Mouse (Mus musculus) adrenal gland, adult 8-10 months (tissue): ENCODE results near the gene Phf11c. TPM values are rescaled to one million over a fixed set of nuclear protein-coding genes. Genes with fewer than 3 reads are reported as not detected.
"Not testable (repeated sequence)": the region's sequence is repeated elsewhere in the genome, so short reads cannot be mapped to it uniquely, and the experiment has no call there.

Experiments used
- DNase-seq: peaks from one replicate; pipeline ENCODE4 v3.0.0; 2022
- total RNA-seq, 4 experiments: library from RNA; stranded (reverse); gene quantifications; 2 replicates each; pipeline ENCODE4 v1.2.4; 2022

Phf11c gene
- 1 to 10 TPM in 1 of 4 experiments, under 1 TPM in 3; 0.52 to 1.1 (median 0.80) TPM for total RNA-seq

DNA sequence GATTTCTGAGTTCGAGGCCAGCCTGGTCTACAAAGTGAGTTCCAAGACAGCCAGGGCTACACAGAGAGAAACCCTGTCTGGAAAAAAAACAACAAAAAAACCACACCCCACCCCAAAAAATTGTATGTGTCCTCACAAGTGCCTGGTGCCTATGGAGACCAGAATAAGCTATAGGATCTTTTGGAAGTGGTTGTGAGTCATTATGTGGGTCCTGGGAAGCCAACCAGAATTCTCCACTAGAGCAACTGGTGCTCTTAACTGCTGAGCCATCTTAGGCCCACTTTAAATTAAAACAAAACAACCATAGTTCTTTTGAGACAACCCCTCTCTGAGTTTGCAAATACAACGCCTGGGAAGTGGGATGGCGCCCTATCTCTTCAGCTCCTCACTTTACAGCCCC is at the start of gene Phf11c:
Gene Phf11c (minus strand): TSS at position 101 of the 400 bp plus-strand sequence.
- no peak for DNase-seq

DNA sequence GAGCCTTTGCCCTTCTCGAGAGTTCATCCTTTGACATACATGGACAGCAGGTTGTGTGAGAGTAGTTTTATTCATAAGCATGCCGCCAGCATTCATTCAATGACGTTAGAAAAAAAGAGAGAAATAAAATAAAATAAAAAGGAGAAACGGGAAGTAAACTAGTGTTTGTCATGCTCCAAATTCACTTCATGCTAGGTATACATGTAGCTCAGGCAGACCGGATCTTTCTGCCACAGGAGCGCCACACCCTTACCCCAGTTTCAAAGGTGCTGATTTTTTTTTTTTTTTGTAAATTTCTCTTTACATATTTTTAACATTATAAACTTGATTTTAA is 46.3 kb upstream of the Phf11c start:
- DNase-seq = no peak

DNA sequence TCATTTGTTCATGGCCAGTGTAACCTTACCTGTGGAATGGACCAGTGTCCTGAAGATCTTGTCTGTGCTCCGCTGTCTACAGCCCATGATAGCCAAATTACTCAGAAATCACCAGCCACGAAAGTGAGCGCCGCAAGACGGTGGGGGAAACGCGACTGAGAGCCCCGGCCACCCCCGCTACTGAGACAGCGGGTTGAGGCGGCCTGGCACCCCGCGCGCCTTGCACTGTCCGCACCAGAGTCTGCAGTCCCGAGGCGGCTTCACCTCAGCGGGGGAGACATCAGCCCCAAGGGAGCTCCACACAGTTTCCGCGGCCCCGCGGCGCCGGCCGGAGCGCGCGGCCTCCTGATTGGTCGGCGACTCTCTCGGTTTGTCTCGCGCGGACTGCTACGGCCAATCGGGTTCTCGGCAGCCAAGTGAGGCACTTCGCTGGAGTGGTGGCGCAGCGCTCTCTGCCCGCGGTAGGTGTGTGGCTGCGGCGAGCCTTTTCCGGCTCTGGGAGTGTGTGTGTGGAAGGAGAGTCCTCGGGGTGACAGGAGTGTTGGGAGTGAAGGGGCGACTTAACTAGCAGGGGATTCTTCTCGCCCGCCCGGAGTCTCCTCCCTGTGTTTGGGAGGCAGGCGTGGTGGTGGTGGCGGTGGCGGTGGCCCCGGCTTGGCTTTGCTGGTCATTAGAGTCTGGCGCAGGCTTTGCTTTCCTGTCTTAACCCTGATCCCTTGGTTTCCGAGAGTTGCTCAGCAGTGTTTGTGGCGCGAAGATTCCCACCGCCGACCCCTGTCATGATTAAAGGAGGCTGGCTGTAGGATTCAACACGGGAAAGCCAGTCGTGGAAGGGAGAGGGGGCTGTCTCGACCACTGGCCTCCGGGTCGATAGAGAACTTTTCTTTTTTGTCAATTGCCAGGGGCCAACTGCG is 45.6 kb upstream of the Phf11c start, which contains the start of the genes Setdb2 and Cab39l:
Gene Setdb2 (minus strand): TSS at position 327 of the 914 bp plus-strand sequence.
Gene Cab39l (plus strand): TSS at position 415 of the 914 bp plus-strand sequence.
- DNase-seq = peak; percentile 95

DNA sequence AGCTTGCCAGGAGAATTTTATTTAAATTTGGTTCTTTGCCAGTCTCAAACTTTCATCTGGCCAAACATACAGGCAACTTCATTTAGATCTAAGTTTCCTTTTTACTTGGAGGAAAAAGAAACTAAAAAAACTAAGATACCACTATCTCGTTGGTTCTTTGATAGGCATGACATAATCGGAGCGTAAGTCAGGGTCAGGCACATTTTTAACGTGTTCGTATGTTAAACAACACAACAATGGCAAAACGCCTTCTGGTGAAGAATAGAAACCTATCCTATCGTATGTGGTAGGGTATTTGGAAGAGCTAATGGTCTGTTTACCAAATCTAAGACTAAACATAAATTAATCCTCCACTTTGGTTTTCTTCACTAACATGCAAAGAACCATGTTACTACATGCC is 44.9 kb upstream of the Phf11c start:
- no peak for DNase-seq

DNA sequence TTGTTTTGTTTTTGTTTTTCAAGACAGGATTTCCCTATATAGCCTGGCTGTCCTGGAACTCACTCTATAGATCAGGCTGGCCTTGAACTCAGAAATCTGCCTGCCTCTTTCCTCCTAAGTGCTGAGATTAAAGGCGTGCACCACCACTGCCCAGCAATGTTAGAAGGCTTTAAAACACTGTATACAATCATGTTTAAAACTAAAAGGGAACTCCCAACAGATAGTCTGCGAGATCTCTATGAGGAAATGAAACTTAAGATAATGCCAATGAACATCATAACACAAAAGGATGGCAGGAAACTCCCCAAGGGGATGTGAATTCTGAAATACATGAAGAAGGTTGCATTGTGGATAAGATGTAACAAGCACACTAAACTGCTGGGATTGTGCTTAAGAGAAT is 43.3 kb upstream of the Phf11c start:
- no peak for DNase-seq

DNA sequence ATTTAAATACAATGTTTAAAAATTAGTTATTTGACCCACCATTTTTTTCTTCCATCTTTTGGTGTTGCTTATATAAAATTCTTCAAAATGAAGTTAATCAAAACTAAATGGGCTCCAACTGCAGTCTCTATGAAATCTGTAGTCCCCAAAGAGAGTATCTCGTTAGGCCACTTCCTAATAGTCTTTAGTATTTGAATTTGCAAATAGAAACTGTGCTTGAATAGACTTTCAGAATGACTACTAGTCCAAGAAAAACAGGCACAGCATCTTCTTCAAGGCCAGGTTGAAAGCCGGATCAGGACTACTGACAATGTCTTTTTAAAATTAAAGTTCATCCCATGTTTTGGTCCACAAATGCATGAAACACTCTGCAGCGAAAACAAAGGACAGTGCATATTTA is 42.2 kb upstream of the Phf11c start:
- DNase-seq = no peak

DNA sequence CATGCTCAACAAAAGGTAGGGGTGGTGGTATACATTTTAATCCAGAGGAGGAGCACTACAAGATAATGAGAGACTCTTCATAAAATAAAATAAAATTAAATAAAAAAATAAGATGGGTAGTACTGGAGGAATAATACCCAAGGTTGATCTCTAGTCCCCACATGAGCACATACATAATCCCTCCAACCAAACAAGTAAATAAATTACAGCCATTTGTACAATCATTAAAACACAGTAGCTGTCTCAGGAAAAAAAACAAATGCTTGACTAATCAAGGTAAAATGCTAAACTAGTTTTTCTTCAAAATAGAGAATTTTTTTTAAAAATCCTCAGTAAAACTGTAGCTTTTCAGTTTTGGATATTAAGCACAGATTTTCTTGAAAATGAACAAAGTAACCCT is 40.0 kb upstream of the Phf11c start:
- no peak for DNase-seq

DNA sequence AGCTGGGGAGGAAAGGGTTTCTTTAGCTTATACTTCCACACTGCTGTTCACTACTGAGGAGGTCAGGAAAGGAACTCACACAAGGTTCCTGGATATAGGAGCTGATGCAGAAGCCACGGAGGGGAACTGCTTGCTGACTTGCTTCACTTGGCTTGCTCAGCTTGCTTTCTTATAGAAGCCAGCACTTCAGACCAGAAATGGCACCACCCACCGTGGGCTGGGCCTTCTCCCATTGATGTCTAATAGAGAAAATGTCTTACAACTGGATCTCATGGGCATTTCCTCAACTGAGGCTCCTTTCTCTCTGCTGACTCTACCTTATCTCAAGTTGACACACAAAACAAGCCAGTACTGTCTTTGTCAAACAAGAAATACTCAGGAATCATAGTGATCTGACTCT is 38.7 kb upstream of the Phf11c start:
- no peak for DNase-seq

DNA sequence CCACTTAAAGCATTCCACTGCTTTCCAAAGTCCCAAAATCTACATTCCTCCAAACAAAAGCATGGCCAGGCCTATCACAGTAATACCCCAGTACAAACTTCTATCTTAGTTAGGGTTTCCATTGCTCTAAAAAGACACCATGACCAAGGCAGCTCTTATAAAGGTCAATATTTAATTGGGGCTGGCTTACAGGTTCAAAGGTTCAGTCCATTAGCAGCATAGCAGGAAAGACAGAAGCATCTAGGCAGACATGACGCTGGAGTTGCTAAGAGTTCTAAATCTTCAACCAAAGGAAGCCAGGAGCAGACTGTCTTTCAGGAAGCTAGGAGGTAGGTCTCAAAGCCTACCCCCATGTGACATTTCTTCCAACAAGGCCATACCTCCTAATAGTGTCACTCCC is 35.4 kb upstream of the Phf11c start:
- no peak for DNase-seq

DNA sequence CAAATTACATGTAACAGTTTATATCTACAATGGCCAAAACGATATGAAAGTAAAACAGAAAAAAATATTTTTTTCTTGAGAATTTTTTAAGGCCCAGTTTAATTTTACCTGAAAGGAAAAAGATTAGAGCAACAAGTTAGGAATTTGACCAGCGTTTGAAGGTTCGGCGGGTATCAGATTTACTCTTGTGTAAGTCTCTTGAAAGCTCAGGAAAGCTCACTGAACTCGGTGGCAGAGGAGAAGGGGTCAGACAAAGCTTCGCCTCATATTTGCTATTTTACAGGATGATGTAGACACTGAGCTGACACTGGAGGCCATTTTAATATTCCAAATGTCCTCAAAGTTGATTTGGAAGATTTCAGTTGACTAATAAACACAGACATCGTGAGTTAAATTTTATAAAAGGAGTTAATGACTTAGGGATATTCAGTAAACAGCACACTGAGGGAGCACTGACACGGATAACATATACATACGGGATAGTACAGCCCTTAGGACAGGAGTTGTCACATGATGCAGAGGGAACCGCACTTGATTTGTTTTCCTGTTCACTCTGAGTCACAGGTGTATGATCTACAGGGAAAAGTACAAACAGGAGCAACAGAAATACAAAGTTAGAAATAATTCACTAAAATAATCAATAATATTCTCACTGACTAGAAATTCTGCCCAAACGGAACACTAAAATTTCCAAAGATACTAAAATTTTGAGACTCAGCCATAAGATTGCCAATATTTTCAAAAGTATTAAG is 27.9 kb upstream of the Phf11c start:
- no peak for DNase-seq

DNA sequence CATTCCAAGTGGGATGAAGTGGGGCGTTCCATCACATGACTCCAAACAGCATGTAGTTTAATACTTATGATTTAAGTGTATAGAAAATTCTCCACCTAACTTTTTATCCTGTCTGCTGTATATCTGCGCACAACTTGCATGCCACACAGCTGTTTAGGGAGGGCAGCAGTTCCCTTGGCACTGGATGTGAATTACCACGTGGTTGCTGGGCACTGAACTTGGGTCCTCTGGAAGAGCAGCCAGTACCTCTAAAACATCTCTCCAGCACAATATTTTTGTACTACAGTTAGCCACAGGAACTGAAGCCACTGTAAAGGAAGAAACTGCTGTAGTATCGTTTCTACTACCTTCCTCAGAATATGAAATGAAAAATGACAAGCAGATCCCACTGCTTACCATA is 23.0 kb upstream of the Phf11c start:
- no peak for DNase-seq

DNA sequence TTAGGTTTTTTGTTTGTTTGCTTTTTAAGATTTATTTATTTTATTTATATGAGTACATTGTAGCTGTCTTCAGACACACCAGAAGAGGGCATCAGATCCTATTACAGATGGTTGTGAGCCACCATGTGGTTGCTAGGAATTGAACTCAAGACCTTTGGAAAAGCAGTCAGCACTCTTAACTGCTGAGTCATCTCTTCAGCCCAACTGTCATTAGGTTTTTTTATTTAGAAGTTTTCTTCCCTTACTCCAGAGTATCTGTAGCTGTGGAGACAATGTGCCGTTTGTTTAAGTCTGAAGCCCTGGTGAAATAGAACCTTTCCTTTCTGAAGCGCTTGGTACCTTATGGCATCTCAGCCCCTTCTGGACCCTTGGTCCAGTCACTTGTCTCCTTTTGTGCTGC is 19.8 kb upstream of the Phf11c start:
- not testable (repeated sequence) for DNase-seq

DNA sequence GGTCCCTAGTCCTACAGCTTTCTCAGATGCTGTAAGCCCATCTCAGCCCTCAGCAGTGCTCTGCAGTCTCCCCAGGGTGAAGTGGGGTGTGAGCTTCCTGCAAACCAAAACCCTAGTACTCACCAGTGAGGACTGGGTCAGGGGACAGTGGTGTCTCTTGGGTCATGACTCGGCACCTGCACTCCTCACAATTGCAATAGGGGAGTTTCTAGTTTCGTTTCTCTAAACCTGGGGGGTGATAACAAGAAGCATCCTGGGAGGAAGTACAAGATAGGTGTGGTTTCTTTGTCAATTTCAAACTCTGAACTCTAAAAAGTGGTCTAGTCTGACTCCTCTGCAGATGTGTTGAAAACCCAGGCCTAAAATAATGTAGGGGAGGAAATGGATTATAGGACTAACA is 1.8 kb upstream of the Phf11c start:
- DNase-seq = no peak

DNA sequence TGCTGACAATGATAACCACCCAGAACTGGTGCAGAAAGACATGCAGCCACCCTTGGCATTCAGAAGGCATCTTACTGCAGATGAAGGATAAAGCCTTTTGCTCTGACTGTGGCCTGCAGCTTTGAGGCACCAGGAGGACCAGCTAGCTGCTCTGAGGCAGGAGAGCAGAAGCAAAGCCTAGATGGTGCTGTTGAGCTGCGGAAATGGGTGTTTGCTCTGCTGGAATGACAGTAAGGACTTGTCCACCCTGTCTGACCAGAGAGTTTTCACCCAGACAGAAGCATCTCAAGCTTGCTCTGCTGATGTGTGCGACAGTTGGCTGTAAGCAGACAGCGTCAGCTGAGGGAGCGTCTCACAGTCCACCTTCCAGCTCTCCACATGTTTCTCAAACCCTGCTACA is 5.0 kb downstream of the Phf11c start:
- DNase-seq = not testable (repeated sequence)

DNA sequence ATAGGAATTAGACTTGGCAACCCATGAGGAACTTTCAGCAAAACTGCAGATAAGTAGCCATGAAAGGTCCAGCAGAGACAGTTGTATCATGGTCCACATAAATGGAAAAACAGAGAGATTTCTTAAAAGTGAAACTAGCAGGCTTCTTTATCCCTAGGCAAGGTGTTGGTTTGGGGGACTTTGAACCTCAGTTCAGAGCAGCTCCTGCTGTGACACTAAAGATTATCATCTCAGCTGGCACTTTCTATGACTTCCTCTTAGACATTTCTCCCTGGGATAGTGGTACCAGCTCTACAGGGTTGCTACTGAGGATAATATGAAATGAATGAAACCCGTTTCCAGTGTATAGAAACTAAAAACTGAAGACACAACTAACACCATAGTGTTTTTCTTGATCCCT is 5.6 kb downstream of the Phf11c start:
- no peak for DNase-seq

DNA sequence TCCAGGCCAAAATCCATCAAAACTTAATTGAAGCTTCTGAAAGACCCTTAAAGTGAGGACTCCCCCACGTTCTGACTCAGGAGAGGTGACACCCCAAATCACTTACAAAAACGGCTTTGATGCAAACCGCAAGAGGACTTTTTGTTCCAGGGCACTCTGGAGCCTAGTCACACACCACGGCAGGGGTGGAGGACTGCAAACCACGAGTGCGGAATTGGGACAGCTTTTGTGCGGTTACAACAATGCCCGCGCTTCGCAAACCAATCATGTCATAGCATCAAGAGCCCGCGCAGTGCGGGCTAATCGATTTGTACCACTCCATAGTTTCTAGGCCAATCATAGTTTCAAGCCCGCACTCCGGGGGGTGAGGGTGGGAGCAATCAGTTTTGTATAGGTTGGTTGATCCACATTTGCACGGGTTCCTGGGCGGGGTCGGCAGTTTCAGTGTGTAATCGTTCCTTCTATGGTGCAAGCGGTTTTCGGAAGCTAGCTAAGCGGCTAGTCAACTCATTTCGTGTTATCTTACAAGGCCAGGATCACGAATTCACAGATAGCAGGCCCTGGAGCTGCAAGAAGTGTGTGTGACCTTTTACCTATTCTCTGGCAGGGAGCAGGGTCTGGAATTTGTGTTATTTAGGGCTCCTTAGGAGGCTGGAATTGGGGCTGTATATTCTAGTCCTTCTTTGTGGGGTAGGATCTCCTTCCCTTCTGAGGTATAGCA is 24.7 kb downstream of the Phf11c start:
- no peak for DNase-seq

DNA sequence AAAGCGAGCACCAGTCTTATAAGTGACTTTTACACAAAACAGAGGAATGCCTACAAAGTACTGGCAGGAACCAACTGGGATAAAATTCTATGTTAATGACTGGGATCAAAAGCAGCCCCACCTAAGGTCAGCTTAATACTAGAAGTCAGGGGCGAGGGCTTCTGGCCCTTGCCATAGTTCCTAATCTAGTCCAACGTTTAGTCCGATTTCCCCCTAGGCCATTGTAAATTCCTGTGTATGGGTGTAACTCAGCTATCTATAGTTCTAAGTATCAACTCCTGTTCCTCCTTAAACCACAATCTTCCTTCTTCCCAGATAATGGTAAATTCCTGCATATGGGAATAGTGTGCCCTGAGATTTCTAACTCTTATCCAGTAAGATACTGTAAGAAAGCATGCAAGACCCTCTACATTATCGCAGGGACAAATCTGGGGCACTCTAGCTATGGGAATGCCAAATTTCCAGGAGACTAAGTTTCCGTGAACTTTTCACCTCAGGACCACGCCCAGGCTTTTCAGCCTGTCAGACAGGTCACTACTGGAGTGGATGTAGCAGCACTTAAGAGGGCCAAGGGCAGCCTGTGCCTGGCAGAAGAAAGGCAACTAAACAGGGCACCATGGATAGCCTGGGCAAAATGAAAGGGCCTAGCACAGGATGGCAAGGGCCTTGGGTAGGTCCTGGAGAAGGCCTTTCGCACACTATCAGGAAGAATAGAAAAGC is 28.6 kb downstream of the Phf11c start:
- DNase-seq = no peak

DNA sequence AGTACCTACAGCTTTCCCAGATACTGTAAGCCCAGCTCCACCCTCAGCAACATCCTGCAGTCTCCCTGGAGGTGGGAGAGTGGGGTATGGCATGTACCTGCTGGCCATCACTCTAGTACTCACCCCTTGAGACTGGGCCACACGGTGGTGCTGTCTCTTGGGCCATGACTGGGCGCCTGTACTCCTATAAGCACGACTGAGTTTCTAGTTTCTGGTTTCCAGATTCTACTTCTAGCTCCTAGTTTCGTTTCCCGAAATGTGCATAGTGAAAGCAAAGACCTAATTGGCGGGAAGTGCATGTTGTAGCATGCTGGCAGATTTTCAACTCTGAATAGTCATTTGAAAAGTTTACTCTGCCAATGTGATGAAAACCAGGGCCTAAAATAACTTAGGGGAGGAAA is 29.9 kb downstream of the Phf11c start, which contains the start of gene Phf11d:
Gene Phf11d (minus strand): TSS at position 227 of the 401 bp plus-strand sequence.
- peak; percentile 10 for DNase-seq

DNA sequence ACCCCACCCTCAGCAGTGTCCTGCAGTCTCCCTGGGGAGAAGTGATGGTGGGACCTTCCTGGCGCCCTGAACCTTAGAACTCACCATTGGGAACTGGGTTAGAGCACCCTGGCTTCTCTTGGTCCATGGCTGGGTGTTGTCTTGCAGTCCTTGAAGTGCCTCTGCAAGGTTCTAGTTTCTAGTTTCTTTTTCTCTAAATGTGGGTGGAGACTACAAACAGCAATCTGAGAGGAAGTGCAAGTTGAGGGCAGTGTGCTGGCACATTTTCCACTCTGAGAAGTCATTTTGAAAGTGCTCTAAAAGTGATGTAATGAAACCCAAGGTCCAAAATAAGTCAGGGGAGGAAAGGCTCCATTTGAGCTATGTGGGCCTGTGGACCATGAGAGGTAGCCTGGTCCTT is 54.0 kb downstream of the Phf11c start, which contains the start of gene Phf11b:
Gene Phf11b (minus strand): TSS at position 163 of the 400 bp plus-strand sequence.
- not testable (repeated sequence) for DNase-seq

DNA sequence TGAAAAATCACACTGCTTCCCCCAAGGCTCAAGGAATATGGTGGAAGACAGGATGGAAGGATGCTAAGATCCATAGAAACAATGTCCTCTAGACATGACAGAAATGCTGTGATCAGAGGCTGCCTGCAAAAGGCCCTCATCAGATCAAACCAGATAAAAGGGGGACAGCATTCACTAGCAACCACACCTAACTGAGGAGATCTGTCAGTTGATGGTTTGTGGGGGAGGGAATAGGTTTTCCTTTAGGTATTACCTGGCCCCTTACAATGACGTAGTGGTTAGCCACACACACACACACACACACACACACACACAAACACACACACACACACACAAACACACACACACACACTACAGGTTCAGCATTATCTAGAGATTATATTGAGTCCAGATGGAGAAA is 55.6 kb downstream of the Phf11c start:
- DNase-seq = no peak

DNA sequence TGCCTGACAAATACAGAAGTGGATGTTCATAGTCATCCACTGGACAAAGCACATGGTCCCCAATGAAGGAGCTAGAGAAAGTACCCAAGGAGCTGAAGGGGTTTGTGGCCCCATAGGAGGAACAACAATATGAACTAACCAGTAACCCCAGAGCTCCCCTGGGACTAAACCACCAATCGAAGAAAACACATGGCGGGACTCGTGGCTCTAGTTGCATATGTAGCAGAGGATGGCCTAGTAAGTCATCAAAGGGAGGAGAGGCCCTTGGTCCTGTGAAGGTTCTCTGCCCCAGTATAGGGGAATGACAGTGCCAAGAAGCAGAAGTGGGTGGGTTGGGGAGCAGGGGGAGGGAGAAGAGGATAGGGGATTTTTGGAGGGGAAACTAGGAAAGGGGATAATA is 59.1 kb downstream of the Phf11c start:
- DNase-seq = not testable (repeated sequence)
